8 mouse cellular contexts compared by ENCODE assay signal in the genomic region with DNA sequence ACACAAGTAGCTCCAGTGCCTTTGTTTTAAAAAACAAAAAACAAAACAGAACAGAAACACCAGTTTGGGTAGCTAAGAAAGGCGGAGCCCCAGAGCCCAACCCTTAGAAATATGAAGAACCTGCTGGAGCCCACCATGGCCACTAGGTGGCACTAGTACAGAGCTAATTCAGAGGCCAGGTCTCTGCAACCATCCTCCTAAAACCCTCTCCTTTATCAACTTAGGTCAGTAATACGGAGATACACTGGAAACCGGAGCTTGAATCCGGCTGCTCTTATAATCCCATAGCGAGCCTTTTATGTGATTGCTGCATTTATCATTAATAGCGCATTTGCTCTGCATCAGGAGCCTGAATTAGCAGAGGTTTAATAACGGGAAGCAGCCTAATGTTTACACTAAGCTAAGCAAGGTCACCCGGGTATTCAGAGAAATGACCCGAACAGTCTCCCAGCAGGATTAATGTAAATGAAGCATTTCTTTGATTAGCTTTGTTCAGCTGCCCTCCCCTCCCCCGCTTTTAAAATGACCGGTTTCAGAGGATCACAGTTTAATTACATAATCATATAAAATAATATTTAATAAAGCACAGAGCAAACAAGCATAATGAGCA. TPM values are rescaled to one million over a fixed set of nuclear protein-coding genes. Genes with fewer than 3 reads are reported as not detected.
A peak's percentile ranks its signal among the peaks of the same experiment; 100 is the strongest.
DNase-seq lines count a peak whose midpoint lies in the region; ATAC-seq lines count a peak whose summit lies in the region.

No protein-coding gene starts in this region.

- DNase-seq in cerebellum, postnatal 36 days = peak; percentile 81 to 84
- DNase-seq in frontal cortex, postnatal 36 days (ENCODE audit: low spot score in 2 of 2) = peak; percentile 71 to 86
- peak; percentile 93 for DNase-seq in hindbrain, embryonic 14.5 days (ENCODE audit: low spot score)
- DNase-seq in layer of hippocampus, postnatal 36 days = peak; percentile 64 to 67
- DNase-seq in lung, postnatal 14 days = peak; percentile 72
- DNase-seq in retina, postnatal 1 day = peak; percentile 87
- peak; percentile 68 for DNase-seq in thymus, postnatal 4 days

- H3K4me3 ChIP-seq in hindbrain, embryonic 14.5 days (replicated peaks; ENCODE audit: low read length) = peak overlapping the region; percentile 11; the same call in 1 of the 2 replicates

- WGBS in hindbrain, embryonic 14.5 days = 3% methylated on average over 11 of the region's 11 CpGs

- no peaks in the 10 kb centered on the region for H3K9me3 ChIP-seq in hindbrain, embryonic 14.5 days (ENCODE audit: control insufficient read depth, low read length)

- no peaks in the 10 kb centered on the region for H3K36me3 ChIP-seq in hindbrain, embryonic 14.5 days (replicated peaks; ENCODE audit: control insufficient read depth, insufficient read depth)

- peak overlapping the region; percentile 78 for H3K27ac ChIP-seq in hindbrain, embryonic 14.5 days

- H3K9ac ChIP-seq in hindbrain, embryonic 14.5 days = peak overlapping the region; percentile 42

- peak; percentile 59 for ATAC-seq in activated CD4-positive, CD25-positive, alpha-beta regulatory T cell, adult 4 months
- ATAC-seq in hindbrain, embryonic 14.5 days (ENCODE audit: low FRiP score) = peak; percentile 77

- H3K27me3 ChIP-seq in hindbrain, embryonic 14.5 days (ENCODE audit: control insufficient read depth, insufficient read depth, low read length) = no peaks in the 10 kb centered on the region

- peaks cover 15% of the 10 kb centered on the region for H3K4me1 ChIP-seq in hindbrain, embryonic 14.5 days (replicated peaks; ENCODE audit: control insufficient read depth, insufficient read depth, low read length)

- H3K4me2 ChIP-seq in hindbrain, embryonic 14.5 days (replicated peaks) = peak overlapping the region; percentile 48

RNA-seq across cellular contexts. Expression of a gene that starts 53.9 kb away (rescaled TPM):
- not detected for polyA plus RNA-seq in activated CD4-positive, CD25-positive, alpha-beta regulatory T cell, adult 4 months (2017; shearing (Covaris generic))
- not detected in 2 replicates for polyA plus RNA-seq in hindbrain, embryonic 14.5 days (2014; fragmentation: Nextera tagmentation; extraction: Ambion mirVana)
- total RNA-seq in layer of hippocampus, postnatal 36 days (2021) = not detected

Comparison
In these comparisons a context has a peak if more than half of its experiments do, and no peak if none do; other contexts are left out.
1. Peak in every context shown above with its lines: DNase-seq, ATAC-seq, H3K4me3 ChIP-seq and H3K27ac ChIP-seq.